Mouse (Mus musculus): ENCODE measurements around the gene Mthfd2. TPM values are rescaled to one million over a fixed set of nuclear protein-coding genes. Genes with fewer than 3 reads are reported as not detected.

Gene Mthfd2
- polyA plus RNA-seq, 1 experiment from 2014 or later, result 35.0 TPM

DNA sequence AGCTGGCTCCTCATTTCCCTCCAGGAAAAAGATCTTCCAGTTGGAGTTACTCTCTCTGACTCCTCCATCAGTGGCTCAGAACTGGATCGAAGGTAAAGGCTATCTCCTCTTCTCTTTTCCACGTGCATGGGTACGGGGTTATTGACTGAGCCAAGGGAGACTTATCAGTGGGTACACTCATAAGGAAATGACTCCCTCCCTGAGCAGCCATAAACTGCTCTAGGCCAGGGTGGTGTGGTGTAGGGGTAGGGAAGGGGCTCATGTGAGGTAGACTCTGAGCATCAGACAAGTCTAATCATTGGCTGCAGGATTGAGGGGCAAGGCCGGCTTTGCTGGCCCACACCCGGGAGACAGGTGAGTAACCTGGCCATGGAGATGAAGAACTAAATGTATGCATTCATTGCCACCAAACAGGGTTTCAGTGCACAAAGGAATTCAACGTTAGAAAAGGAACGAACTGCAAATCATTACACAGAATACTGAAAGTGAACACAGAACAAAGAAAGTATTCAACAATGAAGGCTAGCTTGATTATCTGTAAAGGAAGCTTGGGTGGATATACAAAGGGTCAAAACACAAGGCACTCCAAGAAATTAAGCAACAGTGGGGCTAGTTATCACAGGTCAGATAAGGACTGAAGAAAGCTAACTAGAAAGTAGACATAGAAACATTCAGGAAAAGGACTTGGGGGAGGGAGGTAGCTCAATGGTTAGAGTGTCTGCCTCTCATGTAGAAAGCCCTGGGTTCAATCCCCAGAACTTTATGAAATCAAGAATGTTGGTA is 25.1 kb downstream of the Mthfd2 start:
- 69% methylated on average over 7 of the region's 7 CpGs for WGBS
- no peak overlapping the region for H3K9ac ChIP-seq
- no peaks in the 10 kb centered on the region for H3K27me3 ChIP-seq
- no peak overlapping the region for H3K4me2 ChIP-seq
- ATAC-seq (ENCODE audit: borderline replicate concordance, extremely low read depth, low FRiP score, low TSS enrichment), result no peak
- no peaks in the 10 kb centered on the region for H3K9me3 ChIP-seq
- no peaks in the 10 kb centered on the region for H3K4me1 ChIP-seq
- peak overlapping the region; percentile 45; the same call in 1 of the 2 replicates for H3K27ac ChIP-seq
- H3K36me3 ChIP-seq, result peaks cover 7% of the 10 kb centered on the region
- H3K4me3 ChIP-seq, result no peak overlapping the region

DNA sequence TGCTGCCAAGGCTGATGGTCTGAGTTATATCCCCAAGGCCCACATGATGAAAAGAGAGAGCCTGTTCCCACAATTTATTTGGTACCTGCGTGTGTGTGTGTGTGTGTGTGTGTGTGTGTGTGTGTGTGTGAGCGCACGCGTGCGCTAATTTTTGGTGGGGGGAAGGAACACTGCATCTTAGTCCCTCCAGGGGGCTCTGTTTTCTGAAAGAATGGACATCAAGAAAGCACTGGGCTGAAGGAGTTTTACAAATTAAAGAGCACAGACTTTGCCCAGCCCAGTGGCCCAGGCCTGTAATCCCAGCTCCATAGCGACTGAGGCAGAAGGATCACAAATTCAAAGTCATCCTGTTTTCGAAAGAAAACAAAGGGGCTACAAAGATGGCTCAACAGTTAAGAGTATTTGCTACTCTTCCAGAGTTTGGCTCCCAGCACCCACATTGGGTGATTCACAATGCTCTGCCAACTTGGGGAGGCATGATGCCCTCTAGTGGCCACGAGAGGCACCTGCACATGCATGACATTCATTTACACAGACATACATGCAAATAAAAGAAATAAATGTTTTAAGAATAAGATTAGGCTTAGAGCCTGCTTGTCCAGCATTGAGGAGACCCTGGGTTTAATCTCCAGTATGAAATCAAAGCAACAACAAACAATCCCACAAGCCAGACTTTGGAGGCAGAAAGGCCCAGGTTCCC is 45.3 kb downstream of the Mthfd2 start:
- no peak for ATAC-seq (ENCODE audit: borderline replicate concordance, extremely low read depth, low FRiP score, low TSS enrichment)
- no peaks in the 10 kb centered on the region for H3K36me3 ChIP-seq

DNA sequence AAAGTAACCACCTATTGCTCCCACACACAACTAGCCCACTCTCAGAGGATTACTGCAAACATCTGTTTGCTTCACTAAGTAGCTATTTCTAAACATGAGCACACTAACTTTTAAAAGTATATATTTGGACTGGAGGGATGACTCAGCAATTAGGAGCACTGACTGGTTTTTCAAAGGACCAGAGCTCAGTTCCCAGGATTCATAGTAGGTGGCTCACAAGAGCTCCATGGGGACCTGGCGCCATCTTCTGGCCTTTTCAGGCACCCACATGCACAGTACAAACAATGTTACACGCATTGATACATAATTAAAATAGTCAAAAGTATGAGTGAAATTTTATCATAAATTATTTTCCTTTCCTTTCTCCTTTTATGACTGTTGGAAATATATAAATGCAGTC is 46.8 kb downstream of the Mthfd2 start:
- no peak for ATAC-seq (ENCODE audit: borderline replicate concordance, extremely low read depth, low FRiP score, low TSS enrichment)
- no peaks in the 10 kb centered on the region for H3K27me3 ChIP-seq
- no peaks in the 10 kb centered on the region for H3K36me3 ChIP-seq
- no peak overlapping the region for H3K9ac ChIP-seq
- H3K4me1 ChIP-seq, result no peaks in the 10 kb centered on the region
- H3K27ac ChIP-seq, result no peak overlapping the region
- no peak overlapping the region for H3K4me3 ChIP-seq
- 16% methylated on average over 2 of the region's 2 CpGs for WGBS
- H3K4me2 ChIP-seq, result no peak overlapping the region
- no peaks in the 10 kb centered on the region; the same call in 1 of the 2 replicates for H3K9me3 ChIP-seq

More for the DNA sequence above, 45.3 kb downstream of the Mthfd2 start:
- 72% methylated on average over 8 of the region's 8 CpGs for WGBS
- no peak overlapping the region for H3K4me2 ChIP-seq
- no peak overlapping the region for H3K27ac ChIP-seq
- H3K9me3 ChIP-seq, result no peaks in the 10 kb centered on the region; the same call in 1 of the 2 replicates
- H3K4me3 ChIP-seq, result no peak overlapping the region
- H3K9ac ChIP-seq, result no peak overlapping the region
- no peaks in the 10 kb centered on the region for H3K27me3 ChIP-seq
- no peaks in the 10 kb centered on the region for H3K4me1 ChIP-seq

GRCm38 (mm10) chr6:83277151-83277550 is 48.6 kb downstream of the Mthfd2 start:
- Histone ChIP-seq H3K4me1 (no peaks in the 10 kb centered on the region), H3K9me3 (no peaks in the 10 kb centered on the region; the same call in 1 of the 2 replicates), H3K4me2 (no peak overlapping the region), H3K27ac (no peak overlapping the region), H3K27me3 (no peaks in the 10 kb centered on the region), H3K9ac (no peak overlapping the region), H3K4me3 (no peak overlapping the region), H3K36me3 (no peaks in the 10 kb centered on the region)
- ATAC-seq (ENCODE audit: borderline replicate concordance, extremely low read depth, low FRiP score, low TSS enrichment), result no peak
- 61% methylated on average over 13 of the region's 13 CpGs for WGBS

DNA sequence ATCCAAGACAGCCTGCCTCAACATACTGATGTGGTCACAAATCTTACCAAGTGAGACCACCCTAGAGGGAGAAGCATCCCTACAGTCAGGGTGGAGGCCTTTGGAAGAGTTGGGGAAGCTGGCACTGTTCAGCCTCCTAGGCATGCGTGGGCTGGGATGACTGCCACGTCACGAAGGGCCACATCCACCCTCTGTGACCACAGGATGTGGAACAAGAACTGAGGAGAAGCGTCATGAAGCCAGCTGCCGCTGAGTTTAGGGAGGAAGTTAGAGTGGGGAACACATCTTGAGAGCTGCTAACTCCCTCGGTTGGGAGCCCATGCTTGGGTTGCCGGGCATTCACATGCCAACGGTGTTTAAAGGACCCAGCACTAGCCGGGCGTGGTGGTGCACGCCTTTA is 52.0 kb downstream of the Mthfd2 start:
- Histone ChIP-seq H3K4me3 (no peak overlapping the region), H3K27me3 (no peaks in the 10 kb centered on the region), H3K27ac (no peak overlapping the region), H3K9ac (no peak overlapping the region), H3K9me3 (no peaks in the 10 kb centered on the region), H3K36me3 (no peaks in the 10 kb centered on the region), H3K4me2 (no peak overlapping the region), H3K4me1 (no peaks in the 10 kb centered on the region)
- WGBS, result 74% methylated on average over 11 of the region's 11 CpGs
- no peak for ATAC-seq (ENCODE audit: borderline replicate concordance, extremely low read depth, low FRiP score, low TSS enrichment)

- peak overlapping the region; percentile 53 for H3K4me3 ChIP-seq
- no peaks in the 10 kb centered on the region for H3K9me3 ChIP-seq
- peak; percentile 94 for ATAC-seq (ENCODE audit: borderline replicate concordance, extremely low read depth, low FRiP score, low TSS enrichment)
- H3K27ac ChIP-seq, result peak overlapping the region; percentile 71
- H3K4me1 ChIP-seq, result peaks cover 6% of the 10 kb centered on the region
- H3K4me2 ChIP-seq, result peak overlapping the region; percentile 68
- no peaks in the 10 kb centered on the region for H3K27me3 ChIP-seq
- no peaks in the 10 kb centered on the region for H3K36me3 ChIP-seq
- 2% methylated on average over 28 of the region's 28 CpGs for WGBS
- H3K9ac ChIP-seq, result peak overlapping the region; percentile 47
Observed at GRCm38 (mm10) chr6:83268144-83269010, 57.3 kb downstream of the Mthfd2 start.

DNA sequence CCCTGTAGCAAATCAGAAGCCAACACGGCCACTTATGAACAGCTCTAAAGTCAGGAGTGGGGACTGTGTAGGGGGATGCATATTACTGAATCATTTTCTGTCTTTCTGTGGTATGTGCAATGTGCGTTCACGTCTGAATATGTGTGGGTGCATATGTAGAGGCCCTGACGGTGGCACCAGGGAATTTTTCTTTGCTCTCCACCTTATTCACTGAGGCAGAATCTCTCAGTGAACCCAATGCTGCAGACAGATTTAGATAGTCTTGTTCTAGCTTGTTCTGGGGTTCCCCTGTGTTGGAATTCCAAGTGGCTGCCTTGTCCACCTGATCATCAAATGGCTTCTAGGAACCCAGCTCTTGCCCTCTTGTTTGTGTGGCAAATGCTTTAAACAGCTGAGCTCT is 58.1 kb downstream of the Mthfd2 start:
- ATAC-seq (ENCODE audit: borderline replicate concordance, extremely low read depth, low FRiP score, low TSS enrichment), result no peak
- Histone ChIP-seq H3K27me3 (no peaks in the 10 kb centered on the region), H3K4me2 (peak overlapping the region; percentile 68), H3K36me3 (no peaks in the 10 kb centered on the region), H3K9ac (0 out of 2 replicates have a peak overlapping the region, but pooled peaks have one; percentile 1), H3K4me3 (peak overlapping the region; percentile 53; the same call in 1 of the 2 replicates), H3K27ac (peak overlapping the region; percentile 24; the same call in 1 of the 2 replicates), H3K4me1 (peaks cover 6% of the 10 kb centered on the region), H3K9me3 (no peaks in the 10 kb centered on the region)
- WGBS, result 48% methylated on average over 4 of the region's 4 CpGs

GRCm38 (mm10) chr6:83265653-83266052 is 60.1 kb downstream of the Mthfd2 start:
- no peaks in the 10 kb centered on the region for H3K27me3 ChIP-seq
- 91% methylated on average over 4 of the region's 4 CpGs for whole genome bisulfite sequencing
- H3K9me3 ChIP-seq, result no peaks in the 10 kb centered on the region
- peaks cover 6% of the 10 kb centered on the region for H3K4me1 ChIP-seq
- no peak overlapping the region for H3K4me3 ChIP-seq
- no peak overlapping the region for H3K9ac ChIP-seq
- H3K4me2 ChIP-seq, result no peak overlapping the region
- H3K27ac ChIP-seq, result no peak overlapping the region
- no peak for ATAC-seq (ENCODE audit: borderline replicate concordance, extremely low read depth, low FRiP score, low TSS enrichment)
- H3K36me3 ChIP-seq, result no peaks in the 10 kb centered on the region

DNA sequence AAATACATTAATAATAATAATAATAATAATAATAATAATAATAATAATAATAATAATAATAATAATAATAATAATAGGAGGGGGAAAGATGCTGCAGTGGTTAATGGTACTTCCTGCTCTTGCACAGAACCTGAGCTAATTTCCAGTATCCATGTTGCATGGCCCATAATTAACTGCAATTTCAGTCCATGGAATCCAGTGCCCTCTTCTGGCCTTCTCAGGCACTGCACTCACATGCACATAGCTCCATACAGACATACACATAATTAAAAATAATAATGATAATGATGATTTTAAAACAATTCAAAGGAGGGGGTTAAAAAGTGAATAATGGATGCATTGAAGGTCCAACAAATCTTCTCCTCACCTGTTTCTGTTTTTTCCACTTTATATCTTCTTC is 60.5 kb downstream of the Mthfd2 start:
- H3K9me3 ChIP-seq, result no peaks in the 10 kb centered on the region
- ATAC-seq (ENCODE audit: borderline replicate concordance, extremely low read depth, low FRiP score, low TSS enrichment), result no peak

GRCm38 (mm10) chr6:83264516-83264915 is 61.2 kb downstream of the Mthfd2 start:
- Histone ChIP-seq H3K4me3 (no peak overlapping the region), H3K9me3 (no peaks in the 10 kb centered on the region), H3K9ac (no peak overlapping the region), H3K27me3 (no peaks in the 10 kb centered on the region), H3K4me2 (no peak overlapping the region), H3K4me1 (peaks cover 6% of the 10 kb centered on the region), H3K27ac (no peak overlapping the region), H3K36me3 (no peaks in the 10 kb centered on the region)
- no peak for ATAC-seq (ENCODE audit: borderline replicate concordance, extremely low read depth, low FRiP score, low TSS enrichment)
- 91% methylated on average over 1 of the region's 1 CpGs for WGBS

More for the DNA sequence above, 60.5 kb downstream of the Mthfd2 start:
- H3K4me3 ChIP-seq, result no peak overlapping the region
- H3K4me1 ChIP-seq, result peaks cover 6% of the 10 kb centered on the region
- no peak overlapping the region for H3K27ac ChIP-seq
- H3K9ac ChIP-seq, result no peak overlapping the region
- no peak overlapping the region for H3K4me2 ChIP-seq
- H3K27me3 ChIP-seq, result no peaks in the 10 kb centered on the region
- no peaks in the 10 kb centered on the region for H3K36me3 ChIP-seq

Measured in lung, embryonic 15.5 days (tissue).